Mouse (Mus musculus) liver, adult 2 months (tissue): ENCODE measurements around the gene Itpkc. TPM values are rescaled to one million over a fixed set of nuclear protein-coding genes. Genes with fewer than 3 reads are reported as not detected.

Experiments
- DNase-seq: peaks from one replicate; pipeline ENCODE4 v3.0.0-alpha.2; 2011; ENCODE audit warnings: low read depth, low spot score; ENCODE audit errors: extremely low read depth
- H3K27ac ChIP-seq: fragments of 200-500 bp; replicated peaks from 2 replicates; pipeline ENCODE4 v1.5.1; 2012; ENCODE audit warnings: low read depth, mild to moderate bottlenecking, control low read depth, inconsistent platforms, low read length; ENCODE audit not compliant: insufficient read depth
- H3K27me3 ChIP-seq: fragments of 200-500 bp; 2 replicates; pipeline ENCODE4 v1.6.1; 2012; ENCODE audit warnings: mild to moderate bottlenecking, moderate library complexity, low read length, inconsistent platforms; ENCODE audit not compliant: control insufficient read depth, insufficient read depth
- H3K36me3 ChIP-seq: fragments of 200-500 bp; 2 replicates; pipeline ENCODE4 v1.6.1; 2012; ENCODE audit warnings: low read length, inconsistent platforms; ENCODE audit not compliant: control insufficient read depth, insufficient read depth
- H3K4me1 ChIP-seq: fragments of 200-500 bp; 2 replicates; pipeline ENCODE4 v1.6.1; 2011; ENCODE audit warnings: low read length; ENCODE audit not compliant: control insufficient read depth, insufficient read depth
- H3K4me3 ChIP-seq: fragments of 200-500 bp; 2 replicates; pipeline ENCODE4 v1.5.1; 2011; ENCODE audit warnings: low read depth, mild to moderate bottlenecking, control low read depth, low read length, moderate library complexity; ENCODE audit not compliant: insufficient read depth
- H3K79me2 ChIP-seq: fragments of 200-500 bp; 2 replicates; pipeline ENCODE4 v1.6.1; 2012; ENCODE audit warnings: inconsistent platforms, mild to moderate bottlenecking, low read length, moderate library complexity; ENCODE audit not compliant: control insufficient read depth, insufficient read depth
- H3K9ac ChIP-seq: fragments of 200-500 bp; 2 replicates; pipeline ENCODE4 v1.6.1; 2012; ENCODE audit warnings: low read depth, mild to moderate bottlenecking, control low read depth, inconsistent platforms, low read length
- CTCF ChIP-seq: fragments of 200-500 bp; IDR thresholded peaks from 2 replicates; pipeline ENCODE4 v1.5.1; 2011; ENCODE audit warnings: low read depth, low read length, control low read depth
- POLR2A ChIP-seq: fragments of 200-500 bp; IDR thresholded peaks from 2 replicates; pipeline ENCODE4 v1.6.1; 2011; ENCODE audit warnings: low read length, control low read depth; ENCODE audit not compliant: insufficient read depth; ENCODE audit errors: extremely low read depth
- WGBS: fragments of 180-500 bp; shearing (Covaris S2); methylation state at CpG from one replicate; pipeline ENCODE4 v1.1.7; 2018; 5-methylcytosine and 5-hydroxymethylcytosine counted together
- polyA plus RNA-seq: library from polyadenylated mRNA; depleted of rRNA; stranded (reverse); fragments of >200 nt; gene quantifications from 2 replicates; pipeline ENCODE4 v1.2.3, GENCODE M21; 2012
- total RNA-seq: library from RNA; depleted of rRNA; stranded (reverse); fragments of >200 nt; gene quantifications from 2 replicates; pipeline ENCODE4 v1.2.3, GENCODE M21; 2014

The Itpkc gene
- total and polyA plus RNA-seq, 2 experiments = 3.5 to 5.8 TPM

DNA sequence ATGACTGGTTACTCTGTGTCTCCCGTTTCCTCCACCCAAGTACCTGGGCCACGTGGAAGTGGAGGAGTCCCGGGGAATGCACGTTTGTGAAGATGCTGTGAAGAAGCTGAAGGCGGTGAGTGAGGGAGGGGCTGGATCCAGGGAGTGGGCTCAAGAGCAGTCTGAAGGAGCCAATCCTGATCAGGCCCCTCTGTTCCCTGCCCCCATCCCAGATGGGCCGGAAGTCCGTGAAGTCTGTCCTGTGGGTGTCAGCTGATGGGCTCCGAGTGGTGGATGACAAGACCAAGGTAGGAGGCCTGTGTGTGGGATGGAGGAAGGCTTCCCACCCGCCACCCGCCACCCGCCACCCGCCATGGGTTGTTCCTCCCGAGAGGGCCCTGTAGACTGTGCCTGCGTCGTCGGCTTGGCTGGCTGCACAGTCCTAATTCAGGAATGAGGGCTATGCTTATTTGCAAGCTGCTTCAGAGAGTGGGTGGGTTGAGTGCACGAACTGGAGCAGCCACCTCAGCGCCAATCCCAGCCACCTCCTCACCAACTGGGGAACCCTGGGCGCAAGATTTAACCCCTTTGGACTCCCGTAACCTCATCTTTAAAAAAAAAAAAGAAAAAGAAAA, 38.2 kb upstream of the Itpkc start:
- WGBS = 91% methylated on average over 20 of the region's 20 CpGs
- H3K27ac ChIP-seq = no peak overlapping the region

DNA sequence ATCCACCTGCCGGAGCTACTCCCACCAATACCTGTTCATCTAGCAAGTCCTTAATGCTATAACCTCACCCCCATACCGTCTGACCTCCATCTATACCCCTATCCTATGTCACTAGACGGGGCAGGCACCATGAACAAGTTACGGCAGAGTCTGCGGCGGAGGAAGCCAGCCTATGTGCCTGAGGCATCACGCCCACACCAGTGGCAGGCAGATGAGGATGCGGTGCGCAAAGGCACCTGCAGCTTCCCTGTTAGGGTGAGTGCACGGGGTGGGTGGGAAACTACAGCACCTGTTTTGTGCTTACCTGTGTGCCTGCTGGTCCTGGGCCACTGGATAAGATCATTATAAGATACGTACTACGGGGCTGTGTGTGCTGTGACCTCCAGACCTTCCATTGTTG, 36.3 kb upstream of the Itpkc start:
- Histone ChIP-seq H3K4me3 (no peak overlapping the region), H3K4me1 (no peaks in the 10 kb centered on the region), H3K79me2 (no peaks in the 10 kb centered on the region), H3K36me3 (no peaks in the 10 kb centered on the region), H3K9ac (no peak overlapping the region), H3K27me3 (no peaks in the 10 kb centered on the region), H3K27ac (no peak overlapping the region)
- no peak for DNase-seq
- TF ChIP-seq POLR2A (no peak), CTCF (no peak)
- WGBS = 93% methylated on average over 12 of the region's 12 CpGs

More for the DNA sequence above, 38.2 kb upstream of the Itpkc start:
- no peaks in the 10 kb centered on the region for H3K36me3 ChIP-seq
- H3K27me3 ChIP-seq = no peaks in the 10 kb centered on the region
- H3K4me1 ChIP-seq = no peaks in the 10 kb centered on the region
- DNase-seq = no peak
- no peak for TF ChIP-seq CTCF
- TF ChIP-seq POLR2A = no peak
- H3K79me2 ChIP-seq = no peaks in the 10 kb centered on the region
- no peak overlapping the region for H3K4me3 ChIP-seq
- H3K9ac ChIP-seq = no peak overlapping the region

DNA sequence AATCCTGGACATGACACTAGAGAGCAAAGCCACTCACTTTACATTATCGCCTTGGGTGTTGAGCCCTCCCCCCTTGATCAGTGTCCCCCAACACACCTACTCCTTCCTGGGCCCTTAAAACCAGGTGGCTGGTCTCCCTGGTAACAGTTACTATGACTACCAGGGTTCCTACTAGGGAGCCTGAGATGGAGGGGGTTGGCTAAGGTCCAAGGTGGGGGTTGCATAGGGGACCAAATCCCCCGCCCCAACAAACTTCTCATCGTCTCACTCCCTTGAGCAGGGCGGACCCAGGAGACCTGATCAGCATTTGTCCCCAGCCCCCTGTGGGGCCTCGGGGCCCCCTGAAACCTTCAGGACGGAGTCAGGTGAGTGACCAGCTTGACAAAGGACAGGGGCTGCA, 33.4 kb upstream of the Itpkc start:
- Histone ChIP-seq H3K27ac (no peak overlapping the region), H3K36me3 (no peaks in the 10 kb centered on the region), H3K4me1 (peaks cover 8% of the 10 kb centered on the region), H3K4me3 (no peak overlapping the region), H3K9ac (no peak overlapping the region), H3K79me2 (no peaks in the 10 kb centered on the region), H3K27me3 (no peaks in the 10 kb centered on the region)
- TF ChIP-seq POLR2A = no peak
- no peak for TF ChIP-seq CTCF
- 92% methylated on average over 6 of the region's 6 CpGs for WGBS
- DNase-seq = no peak

DNA sequence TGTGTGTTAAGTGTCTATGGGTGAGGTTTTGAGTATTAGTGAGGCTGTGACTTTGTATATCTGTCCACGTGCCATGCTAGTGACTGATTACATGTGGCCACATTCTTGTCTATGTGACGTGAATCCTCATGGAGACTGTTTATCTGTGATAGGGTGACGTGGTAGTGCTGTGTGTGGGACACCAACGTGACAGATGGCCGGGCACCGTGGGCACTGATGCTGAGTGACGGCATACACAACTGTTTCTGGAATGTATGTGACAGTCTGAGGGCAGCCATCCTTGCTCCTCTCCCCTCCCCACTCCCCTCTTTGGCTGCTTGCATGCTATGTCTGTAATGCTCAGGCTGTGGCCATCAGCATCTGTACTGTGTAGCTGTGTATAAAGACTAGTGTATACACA, 32.4 kb upstream of the Itpkc start:
- WGBS = 94% methylated on average over 7 of the region's 7 CpGs
- peaks cover 8% of the 10 kb centered on the region for H3K4me1 ChIP-seq
- no peak overlapping the region for H3K4me3 ChIP-seq
- H3K9ac ChIP-seq = no peak overlapping the region
- no peaks in the 10 kb centered on the region for H3K36me3 ChIP-seq
- H3K27me3 ChIP-seq = no peaks in the 10 kb centered on the region
- TF ChIP-seq POLR2A (no peak), CTCF (no peak)
- no peaks in the 10 kb centered on the region for H3K79me2 ChIP-seq
- DNase-seq = no peak
- H3K27ac ChIP-seq = no peak overlapping the region

DNA sequence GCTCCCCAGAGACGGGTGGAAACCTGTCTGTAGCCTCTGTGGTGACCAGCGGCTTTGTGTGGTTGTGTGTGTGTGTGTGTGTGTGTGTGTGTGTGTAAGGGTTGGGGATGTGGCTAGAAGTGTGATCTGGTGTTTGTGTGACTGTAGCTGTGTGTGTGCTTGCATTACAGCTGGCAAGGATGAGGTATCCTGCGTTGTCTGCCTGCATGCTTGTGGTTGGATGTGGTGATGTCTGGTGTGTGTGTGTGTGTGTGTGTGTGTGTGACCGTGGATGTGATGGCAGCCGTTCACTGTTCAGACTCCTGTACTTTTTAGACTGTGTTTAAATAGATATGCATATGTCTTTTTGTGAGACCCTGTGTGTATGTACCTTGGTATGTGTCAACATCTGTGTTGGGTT, 31.3 kb upstream of the Itpkc start:
- H3K4me3 ChIP-seq = no peak overlapping the region
- TF ChIP-seq CTCF (no peak), POLR2A (no peak)
- H3K36me3 ChIP-seq = no peaks in the 10 kb centered on the region
- no peak for DNase-seq
- no peaks in the 10 kb centered on the region for H3K27me3 ChIP-seq
- no peak overlapping the region for H3K9ac ChIP-seq
- H3K27ac ChIP-seq = no peak overlapping the region
- no peaks in the 10 kb centered on the region for H3K79me2 ChIP-seq
- H3K4me1 ChIP-seq = peaks cover 8% of the 10 kb centered on the region
- 70% methylated on average over 5 of the region's 5 CpGs for WGBS

DNA sequence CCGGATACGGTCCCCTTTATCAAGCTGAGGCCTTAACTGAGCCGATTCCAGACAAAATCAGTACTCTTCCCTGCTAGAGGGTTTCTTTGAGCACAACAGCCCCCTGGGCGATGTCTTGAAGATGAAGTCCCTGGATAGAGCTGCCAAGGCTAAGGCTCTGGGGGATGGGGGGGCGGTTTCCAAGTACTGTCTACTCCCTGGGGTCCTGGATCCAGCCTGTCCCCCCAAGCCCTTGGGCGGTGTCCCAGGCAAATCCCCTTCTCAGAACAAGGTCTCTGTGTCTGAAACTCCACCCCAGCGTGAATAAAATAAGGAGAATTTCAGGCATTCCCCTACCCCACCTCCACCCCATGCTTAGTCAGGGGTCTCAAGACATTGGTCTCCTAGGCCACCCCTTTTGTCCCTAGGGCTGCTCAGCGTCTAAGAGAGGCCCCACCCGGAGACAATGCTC, 30.8 kb upstream of the Itpkc start:
- 43% methylated on average over 9 of the region's 9 CpGs for WGBS

More for the DNA sequence above, 30.8 kb upstream of the Itpkc start:
- H3K27me3 ChIP-seq = no peaks in the 10 kb centered on the region
- TF ChIP-seq POLR2A (no peak), CTCF (no peak)
- no peak for DNase-seq
- H3K36me3 ChIP-seq = no peaks in the 10 kb centered on the region
- peak overlapping the region; percentile 32; the same call in 1 of the 2 replicates for H3K9ac ChIP-seq
- no peaks in the 10 kb centered on the region for H3K79me2 ChIP-seq
- no peak overlapping the region for H3K27ac ChIP-seq
- H3K4me3 ChIP-seq = peak overlapping the region; percentile 58; the same call in 1 of the 2 replicates
- peaks cover 8% of the 10 kb centered on the region for H3K4me1 ChIP-seq
